Mouse (Mus musculus): ENCODE data around the gene Rgs11. TPM values are rescaled to one million over a fixed set of nuclear protein-coding genes. Genes with fewer than 3 reads are reported as not detected.

Rgs11 gene
- polyA plus RNA-seq, 1 experiment from 2014 or later, result 1.1 TPM

DNA sequence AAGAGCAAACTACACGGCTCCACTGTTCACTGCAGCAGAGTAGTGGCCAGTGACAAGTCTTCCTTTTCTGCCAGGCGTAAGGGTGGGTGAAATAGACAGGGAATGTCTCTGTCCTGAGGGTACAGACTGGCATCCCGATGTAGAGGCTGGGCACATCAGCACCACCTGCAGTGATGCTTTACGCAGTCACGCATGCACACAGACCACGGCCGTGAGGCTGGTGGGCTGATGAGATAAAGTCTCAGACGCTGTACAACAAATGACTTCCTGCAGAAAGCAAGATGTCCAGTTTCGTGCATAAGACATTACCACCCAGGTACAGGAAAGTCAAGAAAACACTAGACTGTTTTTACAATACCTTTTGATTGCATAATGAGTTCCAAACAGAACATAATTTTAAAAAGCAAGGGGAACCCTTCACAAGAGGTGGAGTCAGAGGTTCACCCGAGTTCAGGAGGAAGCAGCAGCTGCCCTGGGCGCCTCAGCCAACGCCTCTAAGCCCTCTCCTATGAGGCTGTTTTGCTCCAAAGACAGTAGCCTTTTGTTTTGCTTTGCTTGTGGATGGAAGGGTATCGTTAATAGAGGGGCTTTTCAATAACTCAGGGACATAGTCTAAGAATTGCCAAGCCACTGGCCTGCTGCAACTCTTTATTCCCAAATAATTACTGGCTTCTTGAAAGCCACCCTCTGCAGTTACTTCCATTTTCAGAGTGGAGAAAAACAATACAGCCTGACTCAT is 32.5 kb downstream of the Rgs11 start:
- no peak overlapping the region for H3K4me3 ChIP-seq (ENCODE audit: low read depth, low read length)
- H3K9me3 ChIP-seq (ENCODE audit: control insufficient read depth), result no peaks in the 10 kb centered on the region
- no peaks in the 10 kb centered on the region for H3K4me1 ChIP-seq (replicated peaks; ENCODE audit: control insufficient read depth, insufficient read depth, low read length)
- peak overlapping the region; percentile 60; the same call in 1 of the 2 replicates for H3K27ac ChIP-seq (ENCODE audit: low read depth, low read length)
- no peak for ATAC-seq
- no peak overlapping the region for H3K9ac ChIP-seq (ENCODE audit: low read depth, low read length)
- WGBS, result 34% methylated on average over 13 of the region's 13 CpGs
- TF ChIP-seq CTCF (IDR thresholded peaks at IDR 0.05; ENCODE audit: low read depth), result no peak
- H3K4me2 ChIP-seq (replicated peaks; ENCODE audit: low read depth), result peak overlapping the region; percentile 14; the same call in 1 of the 2 replicates
- no peaks in the 10 kb centered on the region; the same call in 1 of the 2 replicates for H3K36me3 ChIP-seq (ENCODE audit: control insufficient read depth, insufficient read depth)
- no peaks in the 10 kb centered on the region for H3K27me3 ChIP-seq (replicated peaks; ENCODE audit: control insufficient read depth, insufficient read depth, low read length)

DNA sequence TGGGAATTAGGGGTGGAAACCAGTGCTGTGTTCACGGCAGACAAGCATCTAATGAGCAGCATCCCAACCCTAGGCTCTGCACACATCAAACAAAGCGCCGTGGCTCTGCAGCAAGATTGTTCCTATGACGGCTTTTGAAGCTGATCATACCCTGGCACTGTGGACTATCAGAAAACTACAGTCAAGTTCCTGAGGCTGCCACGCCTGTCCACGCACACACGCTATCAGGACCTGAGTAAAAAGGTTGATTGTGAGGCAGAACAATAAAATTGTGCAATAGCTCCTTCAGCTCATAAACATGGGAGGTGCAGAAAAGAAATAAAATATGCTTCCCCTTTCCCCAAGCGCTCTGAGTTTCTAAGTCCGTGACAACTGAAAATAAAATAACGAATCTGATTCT is 34.9 kb downstream of the Rgs11 start:
- H3K4me1 ChIP-seq (replicated peaks; ENCODE audit: control insufficient read depth, insufficient read depth, low read length), result 0 out of 2 replicates have a peak, but pooled peaks cover 5% of the 10 kb centered on the region
- no peak overlapping the region for H3K4me3 ChIP-seq (ENCODE audit: low read depth, low read length)
- H3K27me3 ChIP-seq (replicated peaks; ENCODE audit: control insufficient read depth, insufficient read depth, low read length), result no peaks in the 10 kb centered on the region
- peak overlapping the region; percentile 50 for H3K4me2 ChIP-seq (replicated peaks; ENCODE audit: low read depth)
- WGBS, result 41% methylated on average over 10 of the region's 10 CpGs
- no peaks in the 10 kb centered on the region for H3K36me3 ChIP-seq (ENCODE audit: control insufficient read depth, insufficient read depth)
- TF ChIP-seq CTCF (IDR thresholded peaks at IDR 0.05; ENCODE audit: low read depth), result no peak
- no peaks in the 10 kb centered on the region for H3K9me3 ChIP-seq (ENCODE audit: control insufficient read depth)
- H3K9ac ChIP-seq (ENCODE audit: low read depth, low read length), result no peak overlapping the region
- peak overlapping the region; percentile 50; the same call in 1 of the 2 replicates for H3K27ac ChIP-seq (ENCODE audit: low read depth, low read length)
- ATAC-seq, result peak; percentile 82

- no peak for ATAC-seq
- no peak for TF ChIP-seq CTCF (IDR thresholded peaks at IDR 0.05; ENCODE audit: low read depth)
- Histone ChIP-seq H3K9me3 (ENCODE audit: control insufficient read depth) (no peaks in the 10 kb centered on the region), H3K27ac (ENCODE audit: low read depth, low read length) (peak overlapping the region; percentile 68; the same call in 1 of the 2 replicates), H3K9ac (ENCODE audit: low read depth, low read length) (no peak overlapping the region), H3K4me2 (replicated peaks; ENCODE audit: low read depth) (0 out of 2 replicates have a peak overlapping the region, but pooled peaks have one; percentile 14), H3K4me3 (ENCODE audit: low read depth, low read length) (no peak overlapping the region), H3K4me1 (replicated peaks; ENCODE audit: control insufficient read depth, insufficient read depth, low read length) (0 out of 2 replicates have a peak, but pooled peaks cover 5% of the 10 kb centered on the region), H3K36me3 (ENCODE audit: control insufficient read depth, insufficient read depth) (no peaks in the 10 kb centered on the region), H3K27me3 (replicated peaks; ENCODE audit: control insufficient read depth, insufficient read depth, low read length) (no peaks in the 10 kb centered on the region)
- 42% methylated on average over 2 of the region's 2 CpGs for WGBS
Observed at GRCm38 (mm10) chr17:26239551-26239950, 36.8 kb downstream of the Rgs11 start.

GRCm38 (mm10) chr17:26240120-26240790 is 37.5 kb downstream of the Rgs11 start:
- no peak for ATAC-seq
- TF ChIP-seq CTCF (IDR thresholded peaks at IDR 0.05; ENCODE audit: low read depth), result no peak
- Histone ChIP-seq H3K27me3 (replicated peaks; ENCODE audit: control insufficient read depth, insufficient read depth, low read length) (no peaks in the 10 kb centered on the region), H3K27ac (ENCODE audit: low read depth, low read length) (peak overlapping the region; percentile 68), H3K9ac (ENCODE audit: low read depth, low read length) (no peak overlapping the region), H3K9me3 (ENCODE audit: control insufficient read depth) (no peaks in the 10 kb centered on the region), H3K4me3 (ENCODE audit: low read depth, low read length) (no peak overlapping the region), H3K4me2 (replicated peaks; ENCODE audit: low read depth) (0 out of 2 replicates have a peak overlapping the region, but pooled peaks have one; percentile 14), H3K36me3 (ENCODE audit: control insufficient read depth, insufficient read depth) (no peaks in the 10 kb centered on the region), H3K4me1 (replicated peaks; ENCODE audit: control insufficient read depth, insufficient read depth, low read length) (0 out of 2 replicates have a peak, but pooled peaks cover 5% of the 10 kb centered on the region)
- 33% methylated on average over 6 of the region's 6 CpGs for whole genome bisulfite sequencing

DNA sequence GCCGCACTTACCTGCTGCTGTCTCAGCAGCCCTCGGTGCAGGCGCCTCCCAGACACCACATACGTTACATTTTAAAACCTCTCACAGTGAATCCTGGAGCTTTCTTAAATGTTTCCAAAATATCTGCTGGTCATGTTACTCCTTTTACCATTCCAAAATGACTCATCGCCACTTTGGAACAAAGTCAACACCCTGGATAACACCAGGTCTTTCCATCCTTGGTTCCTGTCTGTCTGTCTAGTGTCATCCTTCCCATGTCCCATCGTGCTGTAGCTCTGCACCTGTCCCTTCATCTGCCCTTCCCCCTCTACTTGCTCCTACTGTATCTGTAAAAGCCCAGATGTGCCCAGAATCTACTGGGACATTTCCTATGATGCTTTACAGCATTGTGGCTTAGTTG is 38.2 kb downstream of the Rgs11 start:
- H3K4me2 ChIP-seq (replicated peaks; ENCODE audit: low read depth), result 0 out of 2 replicates have a peak overlapping the region, but pooled peaks have one; percentile 7
- H3K4me3 ChIP-seq (ENCODE audit: low read depth, low read length), result no peak overlapping the region
- peak overlapping the region; percentile 68; the same call in 1 of the 2 replicates for H3K27ac ChIP-seq (ENCODE audit: low read depth, low read length)
- H3K4me1 ChIP-seq (replicated peaks; ENCODE audit: control insufficient read depth, insufficient read depth, low read length), result 0 out of 2 replicates have a peak, but pooled peaks cover 5% of the 10 kb centered on the region
- WGBS, result 35% methylated on average over 6 of the region's 6 CpGs
- no peaks in the 10 kb centered on the region for H3K27me3 ChIP-seq (replicated peaks; ENCODE audit: control insufficient read depth, insufficient read depth, low read length)
- no peak for ATAC-seq
- no peaks in the 10 kb centered on the region for H3K36me3 ChIP-seq (ENCODE audit: control insufficient read depth, insufficient read depth)
- no peak overlapping the region for H3K9ac ChIP-seq (ENCODE audit: low read depth, low read length)
- TF ChIP-seq CTCF (IDR thresholded peaks at IDR 0.05; ENCODE audit: low read depth), result no peak
- no peaks in the 10 kb centered on the region for H3K9me3 ChIP-seq (ENCODE audit: control insufficient read depth)

- Histone ChIP-seq H3K4me3 (ENCODE audit: low read depth, low read length) (peak overlapping the region; percentile 70), H3K4me2 (replicated peaks; ENCODE audit: low read depth) (peak overlapping the region; percentile 82), H3K27ac (ENCODE audit: low read depth, low read length) (peak overlapping the region; percentile 95), H3K9me3 (ENCODE audit: control insufficient read depth) (no peaks in the 10 kb centered on the region), H3K4me1 (replicated peaks; ENCODE audit: control insufficient read depth, insufficient read depth, low read length) (0 out of 2 replicates have a peak, but pooled peaks cover 5% of the 10 kb centered on the region), H3K27me3 (replicated peaks; ENCODE audit: control insufficient read depth, insufficient read depth, low read length) (no peaks in the 10 kb centered on the region), H3K36me3 (ENCODE audit: control insufficient read depth, insufficient read depth) (no peaks in the 10 kb centered on the region), H3K9ac (ENCODE audit: low read depth, low read length) (peak overlapping the region; percentile 65)
- peak; percentile 70 for TF ChIP-seq CTCF (IDR thresholded peaks at IDR 0.05; ENCODE audit: low read depth)
- peak; percentile 65 for ATAC-seq
- under 1% methylated on average over 32 of the region's 32 CpGs for WGBS
Observed at GRCm38 (mm10) chr17:26243471-26244100, 40.8 kb downstream of the Rgs11 start.
